Mouse (Mus musculus): Measurements from ENCODE around the gene Vapa. TPM values are rescaled to one million over a fixed set of nuclear protein-coding genes. Genes with fewer than 3 reads are reported as not detected.

Vapa gene
- polyA plus RNA-seq (2012; rRNA removed), result 40.3 and 68.3 TPM in 2 replicates

DNA sequence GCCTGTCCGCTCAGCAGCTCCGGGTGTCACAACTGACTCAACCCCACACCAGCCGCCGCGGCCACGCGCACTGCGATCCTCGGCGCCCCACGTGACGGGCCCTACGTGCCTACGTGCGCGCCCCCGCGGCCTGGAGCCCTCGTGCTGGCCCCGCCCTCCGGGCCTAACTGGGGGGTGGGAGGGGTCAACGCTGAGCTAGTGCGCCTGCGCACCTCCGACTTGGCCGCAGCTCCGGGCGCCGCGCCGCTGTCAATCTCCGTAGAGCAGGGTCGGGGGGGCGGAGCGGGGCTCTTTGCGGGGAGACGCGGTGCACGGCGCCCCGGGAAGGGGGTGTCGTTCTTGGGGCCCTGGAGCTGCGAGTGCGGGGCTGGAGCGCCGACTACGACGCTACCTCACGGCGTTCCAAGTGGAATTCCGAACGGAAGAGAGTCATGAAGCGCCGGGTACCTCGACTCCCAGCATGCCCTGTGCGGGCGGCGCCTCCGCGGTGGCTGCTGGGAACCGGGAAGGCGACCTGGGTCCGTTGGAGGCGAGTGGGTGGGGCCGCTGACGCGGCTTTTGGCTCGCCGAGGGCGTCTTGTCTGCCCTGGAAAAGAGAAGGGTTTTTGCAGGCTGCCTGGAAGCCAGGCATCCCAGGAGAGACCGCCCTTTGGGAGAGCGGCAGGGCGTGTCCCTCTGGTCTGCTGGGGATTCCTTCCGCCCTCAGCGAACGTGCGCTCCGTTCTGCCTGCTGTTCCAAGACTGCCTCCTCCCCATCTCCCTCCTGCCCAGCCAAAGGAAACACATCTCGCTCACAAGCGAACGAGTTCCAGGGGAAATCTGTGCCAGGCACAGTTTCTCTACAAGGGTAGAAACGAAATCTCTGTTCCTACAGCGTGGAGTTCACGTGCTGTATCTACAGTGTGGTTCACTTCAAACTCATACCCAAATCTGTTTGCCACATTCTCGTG lies at the start of gene Vapa:
Gene Vapa, minus strand, starts transcription at position 93 of the 950 bp plus-strand sequence.
- under 1% methylated on average over 82 of the region's 85 CpGs for WGBS
- DNase-seq, result peak; percentile 98
- no peak for TF ChIP-seq CTCF (IDR thresholded peaks at IDR 0.05; ENCODE audit: insufficient read depth, low read length)
- peak; percentile 83 for TF ChIP-seq POLR2A (IDR thresholded peaks at IDR 0.05; ENCODE audit: borderline replicate concordance, extremely low read depth, low read depth, low read length)
- Histone ChIP-seq H3K4me1 (ENCODE audit: control insufficient read depth, insufficient read depth, low read length) (peaks cover 17% of the 10 kb centered on the region), H3K4me3 (replicated peaks; ENCODE audit: extremely low read depth, low read depth, low read length) (peak within 1 kb of the TSS; percentile 100)

DNA sequence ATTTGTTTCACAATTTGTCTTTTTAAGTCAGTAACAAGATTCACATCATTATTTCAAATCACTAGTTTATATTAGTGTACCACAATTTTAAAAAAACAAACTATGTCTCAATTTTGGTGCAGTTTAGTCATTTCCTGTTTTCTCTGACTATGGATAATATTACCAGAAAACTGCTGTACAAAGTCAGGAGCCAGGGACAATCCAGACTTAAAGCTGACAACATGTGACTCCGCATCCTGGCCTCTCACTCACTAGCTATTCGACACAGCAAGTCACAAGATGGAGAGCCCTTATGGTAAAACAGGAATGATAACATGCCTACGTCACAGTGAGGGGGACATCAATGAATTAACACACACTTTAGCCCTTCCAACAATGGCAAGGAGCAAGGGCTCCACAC lies 49.3 kb upstream of the Vapa start:
- TF ChIP-seq CTCF (IDR thresholded peaks at IDR 0.05; ENCODE audit: insufficient read depth, low read length), result no peak
- no peak for TF ChIP-seq POLR2A (IDR thresholded peaks at IDR 0.05; ENCODE audit: borderline replicate concordance, extremely low read depth, low read depth, low read length)
- DNase-seq, result no peak
- peaks cover 5% of the 10 kb centered on the region; the same call in 1 of the 2 replicates for H3K4me1 ChIP-seq (ENCODE audit: control insufficient read depth, insufficient read depth, low read length)
- H3K4me3 ChIP-seq (replicated peaks; ENCODE audit: extremely low read depth, low read depth, low read length), result no peak overlapping the region
- WGBS, result 63% methylated on average over 3 of the region's 3 CpGs

DNA sequence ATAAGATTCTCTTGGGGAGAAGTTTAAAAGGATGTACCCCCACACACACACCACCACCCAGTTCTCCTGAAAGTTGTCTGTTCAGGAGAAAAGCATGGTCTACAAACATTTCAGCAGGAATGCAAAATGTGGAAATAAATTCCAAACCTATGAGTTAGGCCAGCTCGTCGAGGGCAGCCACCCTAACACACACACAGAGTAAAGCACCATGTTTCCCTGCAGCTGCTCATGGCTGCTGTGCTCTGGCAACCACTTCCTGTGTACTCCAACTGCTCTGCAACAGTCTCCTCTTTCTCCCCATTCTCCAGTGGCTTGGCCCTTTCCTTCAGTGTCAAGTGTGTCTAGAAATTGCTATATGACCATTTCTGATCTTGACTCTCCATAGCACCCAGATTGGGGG lies 45.1 kb upstream of the Vapa start:
- no peak overlapping the region for H3K4me3 ChIP-seq (replicated peaks; ENCODE audit: extremely low read depth, low read depth, low read length)
- peaks cover 11% of the 10 kb centered on the region; the same call in 1 of the 2 replicates for H3K4me1 ChIP-seq (ENCODE audit: control insufficient read depth, insufficient read depth, low read length)
- 36% methylated on average over 2 of the region's 2 CpGs for WGBS
- TF ChIP-seq CTCF (IDR thresholded peaks at IDR 0.05; ENCODE audit: insufficient read depth, low read length), result no peak
- no peak for TF ChIP-seq POLR2A (IDR thresholded peaks at IDR 0.05; ENCODE audit: borderline replicate concordance, extremely low read depth, low read depth, low read length)
- no peak for DNase-seq

DNA sequence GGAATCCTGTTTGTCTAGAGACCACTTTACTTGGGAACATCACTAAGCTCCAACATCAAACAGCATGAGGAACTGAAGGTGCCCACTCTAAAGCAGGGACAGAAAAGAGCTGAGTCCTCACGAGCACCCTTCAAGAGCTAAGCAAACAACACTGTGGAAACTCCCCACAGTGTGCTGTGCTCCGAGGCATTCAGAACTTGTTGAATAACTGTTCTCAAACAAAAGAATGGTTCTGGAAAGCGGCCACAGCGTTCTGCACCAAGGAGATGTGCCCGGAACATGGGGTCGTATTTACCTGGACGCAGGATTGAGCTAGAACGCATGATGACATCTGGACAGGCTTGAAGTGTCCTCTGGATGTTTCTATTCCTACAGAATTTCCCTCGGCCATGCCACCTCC lies 44.6 kb upstream of the Vapa start:
- peak; percentile 59 for DNase-seq
- 75% methylated on average over 9 of the region's 9 CpGs for WGBS

DNA sequence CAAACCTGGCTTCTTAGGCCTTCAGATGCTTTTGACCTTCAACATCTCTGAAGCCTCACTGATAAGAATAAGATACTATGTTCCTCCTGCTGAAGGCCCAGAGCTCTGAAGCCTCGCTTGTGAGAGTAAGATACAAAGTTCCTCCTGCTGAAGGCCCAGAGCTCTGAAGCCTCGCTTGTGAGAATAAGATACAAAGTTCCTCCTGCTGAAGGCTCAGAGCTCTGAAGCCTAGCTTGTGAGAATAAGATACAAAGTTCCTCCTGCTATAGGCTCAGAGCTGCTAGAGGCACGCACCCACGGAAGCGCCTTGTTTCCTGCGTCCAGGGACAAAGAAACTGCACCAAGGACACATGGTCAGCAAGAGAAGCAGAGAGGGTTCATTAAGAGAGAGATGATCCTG lies 43.4 kb upstream of the Vapa start:
- WGBS, result 85% methylated on average over 6 of the region's 6 CpGs

More for the DNA sequence above, 44.6 kb upstream of the Vapa start:
- TF ChIP-seq POLR2A (IDR thresholded peaks at IDR 0.05; ENCODE audit: borderline replicate concordance, extremely low read depth, low read depth, low read length), result no peak
- no peak for TF ChIP-seq CTCF (IDR thresholded peaks at IDR 0.05; ENCODE audit: insufficient read depth, low read length)
- Histone ChIP-seq H3K4me3 (replicated peaks; ENCODE audit: extremely low read depth, low read depth, low read length) (no peak overlapping the region), H3K4me1 (ENCODE audit: control insufficient read depth, insufficient read depth, low read length) (peaks cover 11% of the 10 kb centered on the region; the same call in 1 of the 2 replicates)

DNA sequence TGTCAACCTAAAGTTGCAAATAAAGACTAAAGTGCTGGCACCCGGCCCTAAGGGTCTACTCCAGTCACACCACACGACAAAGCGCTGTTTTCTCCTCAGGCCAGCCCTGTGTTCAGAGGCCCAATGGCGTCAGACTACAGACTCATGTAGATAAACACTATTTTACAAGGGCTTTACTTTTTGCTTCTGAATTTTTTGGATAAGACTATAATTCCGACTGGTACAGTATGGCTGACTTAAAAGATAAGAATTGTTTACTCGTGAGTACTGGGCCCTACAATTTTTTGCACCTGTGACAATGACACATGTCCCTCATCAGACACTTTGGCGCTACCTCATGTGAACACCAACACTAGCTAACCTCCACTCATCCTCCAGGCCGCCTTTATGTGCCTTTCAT lies 42.7 kb upstream of the Vapa start:
- Histone ChIP-seq H3K4me3 (replicated peaks; ENCODE audit: extremely low read depth, low read depth, low read length) (no peak overlapping the region), H3K4me1 (ENCODE audit: control insufficient read depth, insufficient read depth, low read length) (peaks cover 11% of the 10 kb centered on the region; the same call in 1 of the 2 replicates)
- TF ChIP-seq CTCF (IDR thresholded peaks at IDR 0.05; ENCODE audit: insufficient read depth, low read length), result no peak
- no peak for TF ChIP-seq POLR2A (IDR thresholded peaks at IDR 0.05; ENCODE audit: borderline replicate concordance, extremely low read depth, low read depth, low read length)
- DNase-seq, result no peak
- WGBS, result 77% methylated on average over 8 of the region's 8 CpGs

More for the DNA sequence above, 43.4 kb upstream of the Vapa start:
- no peak for TF ChIP-seq CTCF (IDR thresholded peaks at IDR 0.05; ENCODE audit: insufficient read depth, low read length)
- no peak for TF ChIP-seq POLR2A (IDR thresholded peaks at IDR 0.05; ENCODE audit: borderline replicate concordance, extremely low read depth, low read depth, low read length)
- H3K4me1 ChIP-seq (ENCODE audit: control insufficient read depth, insufficient read depth, low read length), result peaks cover 11% of the 10 kb centered on the region; the same call in 1 of the 2 replicates
- H3K4me3 ChIP-seq (replicated peaks; ENCODE audit: extremely low read depth, low read depth, low read length), result no peak overlapping the region
- no peak for DNase-seq

DNA sequence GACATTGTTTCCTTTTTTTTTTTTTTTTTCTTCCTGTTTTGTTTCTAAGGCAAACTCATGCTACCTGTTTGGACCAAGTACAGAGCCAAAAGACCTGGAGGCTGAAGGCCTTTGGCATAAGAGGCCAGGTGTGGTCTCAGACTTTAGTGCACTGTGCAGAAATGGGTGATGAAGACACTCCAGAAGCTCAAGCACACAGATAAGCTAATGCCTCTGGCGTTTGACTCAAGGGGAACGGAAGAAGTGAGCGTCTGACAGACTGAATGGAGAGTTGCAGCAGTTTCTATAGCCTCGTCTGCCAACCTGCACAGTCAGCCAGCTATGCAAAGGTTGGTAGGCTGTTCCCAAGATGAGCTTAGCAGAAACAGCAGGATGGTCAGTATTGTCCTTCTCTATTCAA lies 42.3 kb upstream of the Vapa start:
- peaks cover 11% of the 10 kb centered on the region; the same call in 1 of the 2 replicates for H3K4me1 ChIP-seq (ENCODE audit: control insufficient read depth, insufficient read depth, low read length)
- TF ChIP-seq CTCF (IDR thresholded peaks at IDR 0.05; ENCODE audit: insufficient read depth, low read length), result no peak
- TF ChIP-seq POLR2A (IDR thresholded peaks at IDR 0.05; ENCODE audit: borderline replicate concordance, extremely low read depth, low read depth, low read length), result no peak
- DNase-seq, result no peak
- no peak overlapping the region for H3K4me3 ChIP-seq (replicated peaks; ENCODE audit: extremely low read depth, low read depth, low read length)
- WGBS, result 76% methylated on average over 4 of the region's 4 CpGs

DNA sequence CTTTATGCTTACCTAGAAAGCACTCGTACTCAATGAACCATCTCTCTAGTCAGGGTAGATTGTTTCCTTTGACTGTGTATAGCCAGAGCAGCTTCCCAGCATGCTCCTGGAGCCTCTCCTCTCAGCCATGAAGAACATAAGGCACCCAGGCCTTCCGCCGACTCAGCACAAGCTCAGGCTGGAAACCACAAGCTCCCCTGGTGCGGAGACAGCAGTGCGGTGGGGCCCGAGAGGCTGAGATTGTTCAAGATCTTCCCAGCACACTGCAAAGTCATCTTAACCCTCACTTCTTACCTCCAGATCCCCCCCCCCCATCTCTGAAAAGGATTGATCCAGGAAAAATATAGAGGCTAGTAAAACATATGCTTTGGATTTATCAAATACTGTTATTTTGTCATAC lies 37.2 kb upstream of the Vapa start:
- TF ChIP-seq CTCF (IDR thresholded peaks at IDR 0.05; ENCODE audit: insufficient read depth, low read length), result no peak
- TF ChIP-seq POLR2A (IDR thresholded peaks at IDR 0.05; ENCODE audit: borderline replicate concordance, extremely low read depth, low read depth, low read length), result no peak
- DNase-seq, result no peak
- WGBS, result 89% methylated on average over 6 of the region's 6 CpGs
- H3K4me1 ChIP-seq (ENCODE audit: control insufficient read depth, insufficient read depth, low read length), result no peaks in the 10 kb centered on the region
- no peak overlapping the region for H3K4me3 ChIP-seq (replicated peaks; ENCODE audit: extremely low read depth, low read depth, low read length)

DNA sequence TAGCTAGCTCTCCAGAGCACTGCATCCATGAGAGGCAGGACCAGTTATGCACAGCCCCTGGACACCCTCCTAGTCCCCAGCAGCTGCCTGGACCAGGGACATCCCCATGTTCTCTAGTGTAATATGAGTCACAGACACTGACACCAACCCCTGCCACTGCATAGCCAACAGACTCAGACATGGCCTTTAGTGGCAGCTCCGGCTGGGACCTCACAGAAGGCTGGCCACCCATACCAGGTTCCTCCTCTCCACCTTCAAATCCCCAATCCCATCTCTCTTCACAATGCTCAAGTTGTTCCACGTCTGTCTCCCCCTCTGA lies 35.8 kb upstream of the Vapa start:
- DNase-seq, result no peak
- TF ChIP-seq CTCF (IDR thresholded peaks at IDR 0.05; ENCODE audit: insufficient read depth, low read length) (no peak), POLR2A (IDR thresholded peaks at IDR 0.05; ENCODE audit: borderline replicate concordance, extremely low read depth, low read depth, low read length) (no peak)
- H3K4me3 ChIP-seq (replicated peaks; ENCODE audit: extremely low read depth, low read depth, low read length), result no peak overlapping the region
- H3K4me1 ChIP-seq (ENCODE audit: control insufficient read depth, insufficient read depth, low read length), result no peaks in the 10 kb centered on the region
- 82% methylated on average over 2 of the region's 2 CpGs for WGBS

Data from lung, adult 2 months (tissue).